Mouse (Mus musculus) left cerebral cortex, postnatal 25 days (tissue): ENCODE data around the gene Myo5a. TPM values are rescaled to one million over a fixed set of nuclear protein-coding genes. Genes with fewer than 3 reads are reported as not detected.

Experiments
- DNase-seq, 2 experiments: peaks; one replicate each; pipeline ENCODE4 v3.0.0; 2022; ENCODE audit warnings: low spot score in 2 of 2, mixed read lengths in 1 of 2
- intact Hi-C: fragments of 180-260 bp; cut with DNase I; formaldehyde crosslinking; loops from one replicate; pipeline ENCODE4 v1.15.1; 2025
- total RNA-seq, 2 experiments: library from RNA; stranded (reverse); gene quantifications; 2 replicates each; pipeline ENCODE4 v1.2.3; 2021

Myo5a gene
- total RNA-seq = 100 to 1,000 TPM; 289 to 293 TPM

GRCm38 (mm10) chr9:75070457-75071028 lies at the start of gene Myo5a:
Gene Myo5a (plus strand): TSS chr9:75071015.
- intact Hi-C loops = loop anchor here (1.0 to 5.0 kb wide), 3 partner anchors 62 to 192 kb away; no protein-coding TSS in a partner anchor
- no peak for DNase-seq

DNA sequence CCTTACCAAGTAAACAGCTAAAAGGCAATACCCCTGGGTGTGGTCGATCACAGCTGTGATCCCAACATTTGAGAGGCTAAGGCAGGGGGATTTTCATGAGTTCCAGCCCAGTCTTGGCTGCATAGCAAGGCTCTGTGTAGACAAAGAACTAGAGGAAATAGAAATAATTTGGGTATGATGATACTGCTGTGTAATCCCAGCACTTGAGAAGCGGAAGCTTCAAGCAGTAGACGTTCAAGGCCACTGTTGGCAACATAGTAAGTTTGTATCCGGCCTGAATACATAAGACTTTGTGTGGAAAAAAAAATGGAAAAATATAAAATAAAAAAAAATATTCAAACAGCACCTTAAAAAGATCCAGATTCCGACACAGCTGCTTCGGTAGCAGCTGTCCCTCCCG lies 48.3 kb upstream of the Myo5a start:
- intact Hi-C loops = no loop called here
- DNase-seq = no peak

GRCm38 (mm10) chr9:75023150-75023894 lies 47.5 kb upstream of the Myo5a start:
- intact Hi-C loops = no loop called here
- no peak for DNase-seq

DNA sequence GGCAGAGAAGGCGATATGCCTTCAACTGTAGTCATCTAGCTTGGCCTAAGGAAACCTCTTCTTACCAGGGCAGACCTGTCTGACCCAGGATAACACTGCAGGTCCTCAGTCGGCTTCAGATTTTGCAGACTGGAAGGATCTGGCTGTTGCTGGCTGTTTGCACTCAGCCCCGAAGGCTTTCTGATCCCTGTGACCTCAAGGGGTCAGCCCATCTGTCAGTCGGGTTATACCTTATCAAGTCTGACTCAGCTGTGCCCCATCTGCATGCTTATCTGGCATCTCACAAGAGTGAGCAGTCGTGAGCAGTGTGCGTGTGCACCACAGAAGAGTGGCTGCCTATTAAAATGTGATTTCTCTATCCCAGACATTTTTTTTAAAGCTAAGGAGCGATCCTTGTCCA lies 46.7 kb upstream of the Myo5a start:
- intact Hi-C loops = no loop called here
- DNase-seq = no peak

GRCm38 (mm10) chr9:75025689-75026088 lies 45.1 kb upstream of the Myo5a start:
- intact Hi-C loops = no loop called here
- no peak for DNase-seq

DNA sequence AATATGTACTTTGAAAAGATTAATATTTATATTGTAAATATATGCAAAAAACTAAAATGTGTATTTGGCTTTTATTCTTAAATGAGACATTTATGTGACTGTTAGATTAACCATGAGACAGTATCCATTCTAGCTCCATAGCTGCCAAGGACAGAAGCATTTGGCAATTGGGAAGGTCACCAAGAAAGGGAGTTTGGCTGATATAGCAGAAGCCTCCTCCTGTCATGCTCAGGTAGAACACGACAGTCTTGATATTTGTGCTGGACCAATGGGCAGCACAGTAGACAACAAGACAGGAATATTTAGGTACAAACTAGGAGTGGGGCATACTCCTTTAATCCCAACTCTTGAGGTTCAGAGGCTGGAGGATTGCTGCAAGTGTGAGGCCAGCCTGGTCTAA lies 38.4 kb upstream of the Myo5a start:
- intact Hi-C loops = loop anchor here (5.0 kb wide), 1 partner anchor 125 kb away; no protein-coding TSS in a partner anchor
- DNase-seq = no peak

DNA sequence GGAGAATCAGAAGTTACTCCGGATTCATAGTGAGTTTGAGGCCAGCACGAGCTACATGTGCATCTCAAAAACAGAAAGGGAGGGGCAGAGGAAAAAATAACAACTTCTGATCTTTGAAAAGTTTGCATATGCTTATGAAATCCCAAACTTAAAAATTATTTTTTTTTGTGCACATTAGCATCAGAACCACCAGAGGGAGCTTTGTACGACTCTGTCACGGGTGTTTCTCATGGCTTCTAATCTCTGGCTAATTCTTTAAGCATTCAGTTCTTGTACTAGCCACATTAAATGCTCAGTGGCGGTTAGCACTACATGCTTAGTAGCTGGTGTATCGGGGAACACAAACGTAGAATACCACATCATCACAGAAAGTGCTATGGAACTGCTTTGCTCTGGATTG lies 37.7 kb upstream of the Myo5a start:
- DNase-seq = no peak
- intact Hi-C loops = loop anchor here (5.0 kb wide), 1 partner anchor 126 kb away; no protein-coding TSS in a partner anchor

- intact Hi-C loops = loop anchor here (5.0 kb wide), 1 partner anchor 127 kb away; no protein-coding TSS in a partner anchor
- no peak for DNase-seq
Measured at GRCm38 (mm10) chr9:75034691-75035090, 36.1 kb upstream of the Myo5a start.

GRCm38 (mm10) chr9:75035944-75036343 lies 34.9 kb upstream of the Myo5a start:
- intact Hi-C loops = no loop called here
- DNase-seq = no peak

DNA sequence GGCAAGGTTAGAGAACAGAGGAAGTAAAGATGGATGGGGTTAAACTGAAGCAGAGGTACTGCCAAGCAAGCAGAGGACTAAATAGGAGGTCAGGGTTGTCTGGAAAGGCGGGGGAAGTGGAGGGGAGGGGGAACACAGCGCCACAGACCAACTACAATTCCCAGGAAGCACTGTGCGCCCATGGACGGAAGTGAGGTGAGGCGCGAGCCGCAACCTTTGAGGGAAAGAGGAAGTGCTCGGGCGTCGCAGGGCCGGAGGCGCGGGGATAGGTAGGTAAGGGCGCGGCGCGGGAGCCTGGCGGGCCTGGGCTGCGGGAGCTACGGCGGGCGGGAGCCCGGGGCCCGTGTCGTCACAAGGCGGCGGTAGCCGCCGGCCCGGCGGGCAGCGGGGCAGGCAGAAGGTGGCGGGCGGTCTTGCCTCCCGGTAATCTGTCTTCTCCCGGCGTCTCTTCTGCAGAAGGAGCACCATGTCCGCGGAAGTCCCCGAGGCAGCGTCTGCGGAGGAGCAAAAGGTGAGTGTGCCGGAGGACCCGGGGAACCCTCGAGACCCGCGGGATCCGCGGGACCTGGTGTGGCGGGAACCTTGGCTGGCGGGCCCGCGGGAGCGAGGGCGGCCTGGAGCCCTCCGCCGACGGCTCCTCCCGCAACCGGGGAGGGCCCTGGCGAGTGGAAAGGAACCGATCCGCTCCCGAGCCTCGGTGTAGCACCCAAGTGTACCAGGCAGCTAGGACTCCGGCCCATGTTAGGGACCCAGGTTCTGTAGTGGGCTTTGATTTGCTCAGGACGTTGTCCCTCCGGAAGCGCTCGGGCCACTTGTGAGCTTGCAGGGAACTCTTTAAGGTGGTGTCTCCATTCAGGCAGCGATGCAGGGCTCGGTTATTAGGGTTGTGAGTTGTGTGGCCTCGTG lies 33.1 kb upstream of the Myo5a start, which contains the start of gene Arpp19:
TSS of gene Arpp19 (plus strand) at position 164 of the 906 bp plus-strand sequence.
- intact Hi-C loops = no loop called here
- DNase-seq = peak; percentile 87 to 95

DNA sequence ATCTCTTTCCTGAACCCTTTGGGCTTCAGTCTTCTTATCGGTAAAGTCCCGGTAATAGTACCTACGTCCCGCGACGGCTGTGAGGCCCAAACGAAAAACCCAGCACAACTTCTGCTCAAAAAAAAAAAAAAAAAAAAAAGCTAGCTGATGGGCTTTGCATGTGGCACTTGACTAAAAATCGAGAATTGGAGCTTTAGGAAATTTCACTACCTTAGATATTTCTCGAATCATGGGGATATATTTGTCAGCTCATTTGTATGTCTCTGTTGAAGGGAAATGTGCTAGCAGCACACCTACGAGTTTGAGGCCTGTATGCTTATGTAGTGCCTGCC lies 32.5 kb upstream of the Myo5a start:
- no peak for DNase-seq
- intact Hi-C loops = no loop called here

GRCm38 (mm10) chr9:75040566-75040965 lies 30.2 kb upstream of the Myo5a start:
- intact Hi-C loops = loop anchor here (5.0 kb wide), 1 partner anchor 397 kb away; no protein-coding TSS in a partner anchor
- no peak for DNase-seq

GRCm38 (mm10) chr9:75041840-75042525 lies 28.8 kb upstream of the Myo5a start:
- intact Hi-C loops = loop anchor here (5.0 kb wide), 1 partner anchor 395 kb away; no protein-coding TSS in a partner anchor
- DNase-seq = no peak

GRCm38 (mm10) chr9:75043191-75043590 lies 27.6 kb upstream of the Myo5a start:
- intact Hi-C loops = loop anchor here (5.0 kb wide), 1 partner anchor 394 kb away; no protein-coding TSS in a partner anchor
- no peak for DNase-seq

GRCm38 (mm10) chr9:75047079-75047478 lies 23.7 kb upstream of the Myo5a start:
- intact Hi-C loops = no loop called here

GRCm38 (mm10) chr9:75049100-75049499 lies 21.7 kb upstream of the Myo5a start:
- intact Hi-C loops = no loop called here
- DNase-seq = no peak

More at GRCm38 (mm10) chr9:75047079-75047478, 23.7 kb upstream of the Myo5a start:
- no peak for DNase-seq

DNA sequence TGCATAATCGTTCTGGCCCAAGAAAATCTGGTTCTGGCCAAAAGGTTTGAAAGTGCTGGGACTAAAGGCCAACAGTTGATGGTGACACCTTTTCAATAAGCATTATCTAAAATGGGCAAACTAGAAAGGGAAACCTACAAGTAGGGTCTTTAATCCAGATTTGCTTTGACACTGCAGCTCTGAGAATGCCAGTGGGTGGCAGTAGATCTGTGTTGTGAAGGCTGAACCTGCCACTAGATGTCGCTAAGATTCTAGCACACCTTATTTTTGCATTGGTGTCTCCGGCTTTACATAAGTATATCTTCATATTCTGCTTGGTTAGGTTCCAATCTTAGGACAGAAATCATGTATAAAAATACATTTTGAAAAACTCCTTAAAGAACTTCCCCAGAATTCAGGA lies 20.8 kb upstream of the Myo5a start:
- intact Hi-C loops = loop anchor here (2.0 to 5.0 kb wide), 2 partner anchors 211 to 232 kb away; no protein-coding TSS in a partner anchor
- peak; percentile 86 to 95 for DNase-seq

DNA sequence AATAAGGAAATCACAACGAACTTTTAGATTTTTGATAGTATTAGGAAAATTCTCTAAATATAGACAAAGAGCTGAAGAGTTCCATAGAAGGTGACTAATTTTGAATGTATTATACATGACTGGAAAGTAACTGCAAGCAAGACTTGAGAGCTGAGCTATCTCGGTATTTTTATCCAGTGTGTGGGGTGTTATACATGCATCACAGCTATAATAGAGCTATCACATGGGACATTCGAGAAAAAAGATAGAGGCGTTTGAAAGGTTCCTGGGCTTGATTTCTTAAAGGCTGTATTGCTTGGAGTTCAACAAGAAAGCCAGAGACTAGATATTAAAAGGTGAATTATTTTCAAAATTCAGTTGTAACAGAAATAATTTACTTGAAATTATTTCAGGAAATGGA lies 19.0 kb upstream of the Myo5a start:
- DNase-seq = peak in 1 of 2 experiments; percentile 85

DNA sequence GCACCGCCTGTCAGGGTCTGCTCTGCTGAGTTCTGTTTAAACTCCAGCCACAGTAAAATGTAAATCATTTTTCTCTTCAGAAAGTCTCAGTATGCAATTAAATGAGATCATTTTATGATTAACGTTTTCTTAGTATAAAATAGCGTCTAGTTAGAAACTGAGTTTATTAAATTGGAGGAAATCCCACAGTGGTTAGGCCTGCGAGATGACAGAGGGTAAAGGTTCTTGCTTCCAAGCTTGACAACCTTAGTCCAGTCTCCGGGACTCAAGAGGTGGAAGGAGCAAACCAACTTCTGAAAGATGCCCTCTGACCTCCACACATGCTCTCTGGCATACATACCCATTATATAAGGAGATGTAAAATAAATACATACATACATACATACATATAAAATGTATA lies 15.8 kb upstream of the Myo5a start:
- intact Hi-C loops = no loop called here
- DNase-seq = no peak

More for the DNA sequence above, 19.0 kb upstream of the Myo5a start:
- intact Hi-C loops = loop anchor here (2.0 to 5.0 kb wide), 2 partner anchors 209 to 230 kb away; no protein-coding TSS in a partner anchor
